Mouse (Mus musculus) forebrain, postnatal 0 days (tissue): ENCODE data around the gene Amotl1. TPM values are rescaled to one million over a fixed set of nuclear protein-coding genes. Genes with fewer than 3 reads are reported as not detected.
A peak's percentile ranks its signal among the peaks of the same experiment; 100 is the strongest.

Experiments
- ATAC-seq: fragments of 200-750 bp; cut with Nextera tagmentation; 2 replicates; pipeline ENCODE4 v1.8.0; 2017; ENCODE audit warnings: mild to moderate bottlenecking, moderate library complexity
- DNase-seq: peaks from one replicate; pipeline ENCODE4 v3.0.0-alpha.2; 2015
- H3K27ac ChIP-seq: fragments of 300-500 bp; sonication (generic); 2 replicates; pipeline ENCODE4 v1.5.1; 2014; ENCODE audit warnings: low read depth, mild to moderate bottlenecking, antibody characterized with exemption, low read length, moderate library complexity, mixed read lengths
- H3K27me3 ChIP-seq: fragments of 300-500 bp; sonication (generic); 2 replicates; pipeline ENCODE4 v1.6.1; 2014; ENCODE audit warnings: mild to moderate bottlenecking, low read length, mixed read lengths; ENCODE audit not compliant: insufficient read depth
- H3K36me3 ChIP-seq: fragments of 300-500 bp; sonication (generic); 2 replicates; pipeline ENCODE4 v1.6.1; 2014; ENCODE audit warnings: mild to moderate bottlenecking, moderate library complexity; ENCODE audit not compliant: insufficient read depth
- H3K4me1 ChIP-seq: fragments of 300-500 bp; sonication (generic); 2 replicates; pipeline ENCODE4 v1.6.1; 2014; ENCODE audit warnings: antibody characterized with exemption; ENCODE audit not compliant: insufficient read depth
- H3K4me2 ChIP-seq: fragments of 300-500 bp; sonication (generic); 2 replicates; pipeline ENCODE4 v1.6.1; 2014; ENCODE audit warnings: low read depth, mild to moderate bottlenecking, moderate library complexity
- H3K4me3 ChIP-seq: fragments of 300-500 bp; sonication (generic); 2 replicates; pipeline ENCODE4 v1.5.1; 2014; ENCODE audit warnings: low read depth, low read length, mixed read lengths
- H3K9ac ChIP-seq: fragments of 300-500 bp; sonication (generic); 2 replicates; pipeline ENCODE4 v1.6.1; 2014; ENCODE audit warnings: mild to moderate bottlenecking
- H3K9me3 ChIP-seq: fragments of 300-500 bp; sonication (generic); 2 replicates; pipeline ENCODE4 v1.6.1; 2016; ENCODE audit warnings: low read length
- CTCF ChIP-seq: sonication (generic); IDR thresholded peaks from 2 replicates; pipeline ENCODE4 v1.5.1; 2016; ENCODE audit warnings: antibody characterized with exemption, control low read depth, low read depth
- WGBS: fragments of 180-500 bp; shearing (Covaris S2); extraction: QIAGEN DNeasy Blood & Tissue Kit; methylation state at CpG from one replicate; pipeline ENCODE4 v1.1.7; 2014; 5-methylcytosine and 5-hydroxymethylcytosine counted together
- polyA plus RNA-seq: library from polyadenylated mRNA; unstranded; fragments of >200 nt; fragmentation: Nextera tagmentation; extraction: Ambion mirVana; gene quantifications from 2 replicates; pipeline ENCODE4 v1.2.1, GENCODE M21; 2015
- total RNA-seq: library from RNA; depleted of rRNA; stranded (reverse); fragments of >200 nt; gene quantifications from 2 replicates; pipeline ENCODE4 v1.2.3, GENCODE M21; 2014

The Amotl1 gene
- total and polyA plus RNA-seq, 2 experiments from 2014 or later = 5.2 to 31.4 TPM

- H3K4me2 ChIP-seq = no peak overlapping the region
- no peak for TF ChIP-seq CTCF
- H3K9me3 ChIP-seq = no peaks in the 10 kb centered on the region
- H3K9ac ChIP-seq = no peak overlapping the region
- H3K4me3 ChIP-seq = no peak overlapping the region
- ATAC-seq (0 out of 2 replicates have a peak, but pooled peaks have one; percentile 30), DNase-seq (no peak)
- no peaks in the 10 kb centered on the region for H3K27me3 ChIP-seq
- WGBS = 49% methylated on average over 7 of the region's 7 CpGs
- H3K36me3 ChIP-seq = no peaks in the 10 kb centered on the region
- no peaks in the 10 kb centered on the region for H3K4me1 ChIP-seq
- H3K27ac ChIP-seq = no peak overlapping the region
Observed at GRCm38 (mm10) chr9:14641310-14642067, 3.4 kb downstream of the Amotl1 start.

GRCm38 (mm10) chr9:14636244-14636643 lies 8.6 kb downstream of the Amotl1 start:
- Histone ChIP-seq H3K27ac (no peak overlapping the region), H3K9me3 (no peaks in the 10 kb centered on the region), H3K4me3 (no peak overlapping the region), H3K36me3 (no peaks in the 10 kb centered on the region), H3K4me2 (no peak overlapping the region), H3K27me3 (no peaks in the 10 kb centered on the region), H3K4me1 (0 out of 2 replicates have a peak, but pooled peaks cover 6% of the 10 kb centered on the region), H3K9ac (no peak overlapping the region)
- DNase-seq = no peak
- 63% methylated on average over 3 of the region's 3 CpGs for WGBS
- TF ChIP-seq CTCF = no peak
- ATAC-seq = no peak

- Histone ChIP-seq H3K4me1 (0 out of 2 replicates have a peak, but pooled peaks cover 6% of the 10 kb centered on the region), H3K36me3 (no peaks in the 10 kb centered on the region), H3K27ac (no peak overlapping the region), H3K9ac (no peak overlapping the region), H3K4me3 (no peak overlapping the region), H3K4me2 (no peak overlapping the region), H3K9me3 (no peaks in the 10 kb centered on the region), H3K27me3 (no peaks in the 10 kb centered on the region)
- DNase-seq (no peak), ATAC-seq (no peak)
- WGBS = 74% methylated on average over 7 of the region's 7 CpGs
- TF ChIP-seq CTCF = no peak
Observed at GRCm38 (mm10) chr9:14635551-14635950, 9.3 kb downstream of the Amotl1 start.

GRCm38 (mm10) chr9:14634155-14634554 lies 10.7 kb downstream of the Amotl1 start:
- Histone ChIP-seq H3K27me3 (no peaks in the 10 kb centered on the region), H3K36me3 (no peaks in the 10 kb centered on the region), H3K9me3 (no peaks in the 10 kb centered on the region), H3K4me3 (0 out of 2 replicates have a peak overlapping the region, but pooled peaks have one; percentile 9), H3K4me1 (0 out of 2 replicates have a peak, but pooled peaks cover 6% of the 10 kb centered on the region), H3K4me2 (peak overlapping the region; percentile 39), H3K9ac (no peak overlapping the region), H3K27ac (no peak overlapping the region)
- WGBS = 14% methylated on average over 15 of the region's 15 CpGs
- ATAC-seq (peak; percentile 93), DNase-seq (peak; percentile 60)
- no peak for TF ChIP-seq CTCF

- 0 out of 2 replicates have a peak, but pooled peaks cover 6% of the 10 kb centered on the region for H3K4me1 ChIP-seq
- DNase-seq (no peak), ATAC-seq (no peak)
- no peak for TF ChIP-seq CTCF
- H3K27me3 ChIP-seq = no peaks in the 10 kb centered on the region
- H3K27ac ChIP-seq = no peak overlapping the region
- H3K36me3 ChIP-seq = no peaks in the 10 kb centered on the region
- H3K4me2 ChIP-seq = no peak overlapping the region
- H3K4me3 ChIP-seq = no peak overlapping the region
- no peak overlapping the region for H3K9ac ChIP-seq
- WGBS = 52% methylated on average over 10 of the region's 10 CpGs
- H3K9me3 ChIP-seq = no peaks in the 10 kb centered on the region
Observed at GRCm38 (mm10) chr9:14632365-14633163, 12.3 kb downstream of the Amotl1 start.

GRCm38 (mm10) chr9:14631729-14632128 lies 13.1 kb downstream of the Amotl1 start:
- Histone ChIP-seq H3K4me3 (no peak overlapping the region), H3K9ac (no peak overlapping the region), H3K27me3 (no peaks in the 10 kb centered on the region), H3K36me3 (no peaks in the 10 kb centered on the region), H3K9me3 (no peaks in the 10 kb centered on the region), H3K27ac (no peak overlapping the region), H3K4me1 (0 out of 2 replicates have a peak, but pooled peaks cover 6% of the 10 kb centered on the region), H3K4me2 (no peak overlapping the region)
- peak; percentile 37; the same call in 1 of the 2 replicates for ATAC-seq
- no peak for DNase-seq
- WGBS = 50% methylated on average over 5 of the region's 5 CpGs
- no peak for TF ChIP-seq CTCF

GRCm38 (mm10) chr9:14627525-14627924 lies 17.3 kb downstream of the Amotl1 start:
- 80% methylated on average over 2 of the region's 2 CpGs for WGBS

More at GRCm38 (mm10) chr9:14627525-14627924, 17.3 kb downstream of the Amotl1 start:
- ATAC-seq (no peak), DNase-seq (no peak)
- Histone ChIP-seq H3K4me3 (no peak overlapping the region), H3K4me2 (no peak overlapping the region), H3K27ac (no peak overlapping the region), H3K9ac (no peak overlapping the region), H3K36me3 (no peaks in the 10 kb centered on the region), H3K4me1 (no peaks in the 10 kb centered on the region), H3K9me3 (no peaks in the 10 kb centered on the region), H3K27me3 (no peaks in the 10 kb centered on the region)
- TF ChIP-seq CTCF = no peak
